ENCODE assay signal across 17 mouse cellular contexts in the genomic region with DNA sequence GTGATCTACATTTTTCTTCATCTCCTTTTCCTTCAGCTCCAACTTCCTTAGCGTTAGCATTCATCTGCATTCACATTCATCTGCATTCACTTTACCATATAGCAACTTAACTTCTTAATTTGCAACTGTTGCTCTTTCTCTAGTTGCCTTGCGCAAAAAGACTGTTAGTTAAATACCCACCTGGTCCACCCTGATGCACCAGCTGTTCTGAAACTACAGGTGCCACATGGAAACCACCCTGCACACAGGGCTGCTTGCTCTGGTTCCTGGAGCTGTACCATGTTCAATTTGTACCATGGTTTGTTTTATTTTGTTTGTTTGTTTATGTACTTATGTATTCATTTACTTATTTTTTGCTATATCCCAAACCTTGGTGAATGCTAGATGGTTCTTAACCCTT. TPM values are rescaled to one million over a fixed set of nuclear protein-coding genes. Genes with fewer than 3 reads are reported as not detected.
"Had no signal": no experiment of that assay in that cellular context is flagged by ENCODE, and none has a peak within 500 bp of the region (broad histone marks: within the 10 kb centered on the region; RNA-seq: fewer than 3 reads in every experiment).

No protein-coding gene starts in this region.

- H3K9me3 ChIP-seq: limb, embryonic 12.5 days; midbrain, embryonic 10.5 days; neural tube, embryonic 12.5 days had no signal

- H3K9ac ChIP-seq: limb, embryonic 12.5 days; liver, embryonic 14.5 days; neural tube, embryonic 12.5 days had no signal

- H3K27ac ChIP-seq: limb, embryonic 12.5 days; liver, embryonic 14.5 days; midbrain, embryonic 10.5 days; neural tube, embryonic 12.5 days; stomach, postnatal 0 days had no signal

- H3K4me3 ChIP-seq: limb, embryonic 12.5 days; midbrain, embryonic 10.5 days; myocyte; neural tube, embryonic 12.5 days had no signal

- H3K27me3 ChIP-seq: limb, embryonic 12.5 days; neural tube, embryonic 12.5 days had no signal

- H3K4me1 ChIP-seq: limb, embryonic 12.5 days; neural tube, embryonic 12.5 days had no signal

- ATAC-seq: intestine, postnatal 0 days had no signal

- H3K4me2 ChIP-seq: limb, embryonic 12.5 days; neural tube, embryonic 12.5 days had no signal

- H3K36me3 ChIP-seq: limb, embryonic 12.5 days; midbrain, embryonic 10.5 days; neural tube, embryonic 12.5 days had no signal

- DNase-seq: kidney, adult 8-10 months; kidney, postnatal 25 days; lung, adult 2 months; midbrain, embryonic 14.5 days; right cerebral cortex, postnatal 14 days had no signal

RNA-seq across cellular contexts. Expression of a gene that starts 0.7 kb away (rescaled TPM):
- total RNA-seq: layer of hippocampus, postnatal 25 days; left cerebral cortex, adult 8-10 months; left cerebral cortex, postnatal 25 days; neutrophil, adult 5-6 weeks had no signal
- polyA plus RNA-seq: intestine, postnatal 0 days; kidney, embryonic 16.5 days; limb, embryonic 12.5 days; midbrain, embryonic 10.5 days; midbrain, embryonic 14.5 days; neural tube, embryonic 12.5 days; stomach, postnatal 0 days had no signal

RNA-seq across cellular contexts. Expression of a gene that starts 6.4 kb away (rescaled TPM):
- polyA plus RNA-seq: limb, embryonic 12.5 days; midbrain, embryonic 14.5 days; neural tube, embryonic 12.5 days had no signal

RNA-seq across cellular contexts. Expression of a gene that starts 59.0 kb away (rescaled TPM):
- polyA plus RNA-seq: limb, embryonic 12.5 days had no signal
